Mouse (Mus musculus): Measurements from ENCODE around the gene Gnpat. TPM values are rescaled to one million over a fixed set of nuclear protein-coding genes. Genes with fewer than 3 reads are reported as not detected.
A peak's percentile ranks its signal among the peaks of the same experiment; 100 is the strongest.

The Gnpat gene
- total and polyA plus RNA-seq, 3 experiments, result 74.3 to 637 (median 117) TPM

DNA sequence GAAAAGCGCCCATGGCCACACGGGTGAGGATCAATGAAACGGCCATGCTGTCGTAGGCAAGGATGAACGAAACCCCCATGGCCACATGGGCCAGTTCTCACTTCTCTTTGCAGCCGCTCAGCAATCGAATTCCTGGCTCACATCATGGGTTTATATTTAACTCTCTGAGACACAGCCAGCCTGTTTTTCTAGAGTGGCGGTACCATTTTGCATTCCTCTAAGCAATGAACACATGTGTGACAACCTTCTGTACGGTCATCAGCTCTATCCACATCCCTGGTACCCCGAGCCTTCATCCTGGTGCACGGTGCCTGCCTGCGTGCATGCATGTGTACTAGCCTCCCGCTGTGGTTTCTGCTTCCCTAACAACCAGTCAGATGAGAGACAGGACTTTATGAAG, 67.3 kb downstream of the Gnpat start:
- TF ChIP-seq EP300 (IDR thresholded peaks at IDR 0.05; ENCODE audit: low read depth in 1 of 2, low read length in 2 of 2), result no peak
- no peak for TF ChIP-seq NRF1 (IDR thresholded peaks at IDR 0.05; ENCODE audit: insufficient read depth, low read depth, low read length, poor library complexity, severe bottlenecking)
- TF ChIP-seq ZC3H11A (IDR thresholded peaks at IDR 0.05; ENCODE audit: low read depth, low read length), result no peak
- TF ChIP-seq E2F4 (IDR thresholded peaks at IDR 0.05; ENCODE audit: borderline replicate concordance, low read depth, low read length), result no peak
- no peak for TF ChIP-seq USF1 (IDR thresholded peaks at IDR 0.05; ENCODE audit: low read depth, low read length)
- no peak for TF ChIP-seq ETS1 (IDR thresholded peaks at IDR 0.05; ENCODE audit: low read depth, low read length)
- no peak for TF ChIP-seq CHD2 (IDR thresholded peaks at IDR 0.05; ENCODE audit: low read length)
- no peak for TF ChIP-seq MAFK (IDR thresholded peaks at IDR 0.05; ENCODE audit: borderline replicate concordance, low read depth, low read length)
- TF ChIP-seq SIN3A (IDR thresholded peaks at IDR 0.05; ENCODE audit: low read length), result no peak
- TF ChIP-seq TAL1 (IDR thresholded peaks at IDR 0.05; ENCODE audit: low read length), result no peak
- TF ChIP-seq MEF2A (IDR thresholded peaks at IDR 0.05; ENCODE audit: extremely low read depth, insufficient replicate concordance, low read depth, low read length, poor library complexity, severe bottlenecking), result no peak
- no peak for TF ChIP-seq MAX (IDR thresholded peaks at IDR 0.05; ENCODE audit: low read length)
- no peak for TF ChIP-seq MYB (IDR thresholded peaks at IDR 0.05; ENCODE audit: low read depth, low read length)
- TF ChIP-seq RAD21 (IDR thresholded peaks at IDR 0.05; ENCODE audit: low read depth, low read length), result no peak
- no peak for TF ChIP-seq POLR2A (IDR thresholded peaks at IDR 0.05; ENCODE audit: control insufficient read depth in 1 of 2, insufficient read depth in 1 of 2, low read depth in 1 of 2, low read length in 2 of 2, poor library complexity in 1 of 2)

DNA sequence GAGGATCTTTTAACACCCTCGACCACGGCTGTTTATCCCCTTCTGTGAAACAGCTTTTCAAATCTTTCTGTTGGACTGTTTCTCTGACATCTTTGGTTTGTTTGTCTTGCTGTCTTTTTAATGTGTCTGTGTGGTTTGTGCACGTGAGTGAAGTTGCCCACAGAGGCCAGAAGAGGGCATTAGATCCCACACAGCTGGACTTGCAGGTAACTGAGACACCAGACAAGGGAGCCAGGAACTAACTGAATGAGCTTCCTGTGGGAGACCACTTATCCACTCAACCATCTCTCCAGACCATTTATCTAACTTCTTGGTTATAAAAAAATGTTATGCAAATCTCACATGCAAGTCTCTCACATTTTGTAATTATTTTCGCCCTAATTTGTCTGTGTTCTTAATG, 67.8 kb downstream of the Gnpat start:
- Histone ChIP-seq H3K9me3 (replicated peaks; ENCODE audit: insufficient read depth, low read length) (no peaks in the 10 kb centered on the region), H3K4me3 (ENCODE audit: control insufficient read depth in 1 of 2, insufficient read depth in 1 of 2, low read depth in 2 of 2, low read length in 2 of 2) (no peak overlapping the region), H3K4me1 (ENCODE audit: control insufficient read depth in 1 of 2, insufficient read depth in 2 of 2, low read length in 2 of 2) (no peaks in the 10 kb centered on the region), H3K27me3 (ENCODE audit: control insufficient read depth in 1 of 2, insufficient read depth in 2 of 2, low read length in 2 of 2) (no peaks in the 10 kb centered on the region), H3K36me3 (ENCODE audit: control insufficient read depth in 1 of 2, insufficient read depth in 2 of 2, low read length in 2 of 2) (peaks cover 0 to 6% of the 10 kb centered on the region in 2 experiments; a peak in 2 of 4 replicates), H3K79me2 (ENCODE audit: control insufficient read depth, insufficient read depth, low read length, poor library complexity) (peaks cover 25% of the 10 kb centered on the region), H3K9ac (ENCODE audit: control insufficient read depth, low read depth, low read length, poor library complexity, severe bottlenecking) (no peak overlapping the region), H3K27ac (ENCODE audit: control insufficient read depth, low read depth, low read length) (no peak overlapping the region)
- TF ChIP-seq RAD21 (IDR thresholded peaks at IDR 0.05; ENCODE audit: low read depth, low read length) (peak; percentile 20; the same call in 1 of the 2 replicates), USF2 (IDR thresholded peaks at IDR 0.05; ENCODE audit: borderline replicate concordance in 1 of 2, insufficient read depth in 1 of 2, low read depth in 1 of 2, low read length in 2 of 2) (no peak), NRF1 (IDR thresholded peaks at IDR 0.05; ENCODE audit: insufficient read depth, low read depth, low read length, poor library complexity, severe bottlenecking) (no peak), EP300 (IDR thresholded peaks at IDR 0.05; ENCODE audit: low read depth in 1 of 2, low read length in 2 of 2) (no peak), USF1 (IDR thresholded peaks at IDR 0.05; ENCODE audit: low read depth, low read length) (no peak), UBTF (IDR thresholded peaks at IDR 0.05; ENCODE audit: borderline replicate concordance, insufficient read depth, low read depth, low read length) (no peak), CTCF (IDR thresholded peaks at IDR 0.05 in 2 of 3, conservative IDR thresholded peaks at IDR 0.05 in 1 of 3; ENCODE audit: control insufficient read depth in 1 of 3, insufficient read depth in 1 of 3, low read depth in 2 of 3, low read length in 3 of 3, poor library complexity in 1 of 3, severe bottlenecking in 1 of 3) (peak; percentile 37 to 39 (median 39)), HCFC1 (IDR thresholded peaks at IDR 0.05; ENCODE audit: low read depth, low read length) (no peak)
- DNase-seq (ENCODE audit: low read depth, low spot score), result peak; percentile 38

More for the DNA sequence above, 67.3 kb downstream of the Gnpat start:
- H3K27ac ChIP-seq (ENCODE audit: control insufficient read depth, low read depth, low read length), result no peak overlapping the region
- H3K9me3 ChIP-seq (replicated peaks; ENCODE audit: insufficient read depth, low read length), result no peaks in the 10 kb centered on the region
- DNase-seq (ENCODE audit: low read depth, low spot score), result no peak
- H3K27me3 ChIP-seq (ENCODE audit: control insufficient read depth in 1 of 2, insufficient read depth in 2 of 2, low read length in 2 of 2), result no peaks in the 10 kb centered on the region
- peaks cover 0 to 6% of the 10 kb centered on the region in 2 experiments; a peak in 2 of 4 replicates for H3K36me3 ChIP-seq (ENCODE audit: control insufficient read depth in 1 of 2, insufficient read depth in 2 of 2, low read length in 2 of 2)
- no peak overlapping the region for H3K4me3 ChIP-seq (ENCODE audit: control insufficient read depth in 1 of 2, insufficient read depth in 1 of 2, low read depth in 2 of 2, low read length in 2 of 2)
- H3K9ac ChIP-seq (ENCODE audit: control insufficient read depth, low read depth, low read length, poor library complexity, severe bottlenecking), result no peak overlapping the region
- peaks cover 22% of the 10 kb centered on the region for H3K79me2 ChIP-seq (ENCODE audit: control insufficient read depth, insufficient read depth, low read length, poor library complexity)
- no peaks in the 10 kb centered on the region for H3K4me1 ChIP-seq (ENCODE audit: control insufficient read depth in 1 of 2, insufficient read depth in 2 of 2, low read length in 2 of 2)

All from MEL (cell line).